Comparison of ENCODE assay signal across 8 mouse cellular contexts in genomic region chr9:59692145-59692544, GRCm38 (mm10). TPM values are rescaled to one million over a fixed set of nuclear protein-coding genes. Genes with fewer than 3 reads are reported as not detected.
DNase-seq lines count a peak whose midpoint lies in the region; ATAC-seq and TF ChIP-seq lines count a peak whose summit lies in the region.

No protein-coding gene starts in this region.

- no peaks in the 10 kb centered on the region for H3K36me3 ChIP-seq in heart, postnatal 0 days (replicated peaks; ENCODE audit: control insufficient read depth, insufficient read depth, low read length)
- H3K36me3 ChIP-seq in midbrain, embryonic 11.5 days (ENCODE audit: control insufficient read depth, insufficient read depth, low read length) = no peaks in the 10 kb centered on the region
- no peaks in the 10 kb centered on the region for H3K36me3 ChIP-seq in testis, adult 2 months (ENCODE audit: control insufficient read depth, insufficient read depth, low read length)

- TF ChIP-seq EP300 in heart, postnatal 0 days (IDR thresholded peaks at IDR 0.05; ENCODE audit: low read depth) = no peak

- no peak overlapping the region for H3K9ac ChIP-seq in heart, postnatal 0 days (replicated peaks; ENCODE audit: low read depth, low read length)
- H3K9ac ChIP-seq in midbrain, embryonic 11.5 days (ENCODE audit: low read length) = peak overlapping the region; percentile 42

- H3K9me3 ChIP-seq in heart, postnatal 0 days (replicated peaks; ENCODE audit: control insufficient read depth, low read length) = no peaks in the 10 kb centered on the region
- H3K9me3 ChIP-seq in midbrain, embryonic 11.5 days (ENCODE audit: control insufficient read depth, low read length) = no peaks in the 10 kb centered on the region

- H3K4me2 ChIP-seq in heart, postnatal 0 days (ENCODE audit: low read depth, low read length) = peak overlapping the region; percentile 59
- H3K4me2 ChIP-seq in midbrain, embryonic 11.5 days = peak overlapping the region; percentile 47

- TF ChIP-seq CTCF in heart, postnatal 0 days (IDR thresholded peaks at IDR 0.05; ENCODE audit: low read depth) = no peak
- no peak for TF ChIP-seq CTCF in testis, adult 2 months (IDR thresholded peaks at IDR 0.05; ENCODE audit: control insufficient read depth, insufficient read depth, insufficient replicate concordance, low read depth, low read length)

- H3K27ac ChIP-seq in heart, postnatal 0 days (ENCODE audit: low read depth) = peak overlapping the region; percentile 75
- H3K27ac ChIP-seq in midbrain, embryonic 11.5 days (ENCODE audit: low read depth, low read length) = no peak overlapping the region
- H3K27ac ChIP-seq in testis, adult 2 months (ENCODE audit: control insufficient read depth, insufficient read depth, low read depth, low read length) = no peak overlapping the region

- peaks cover 5% of the 10 kb centered on the region for H3K4me1 ChIP-seq in heart, postnatal 0 days (ENCODE audit: control insufficient read depth, insufficient read depth)
- H3K4me1 ChIP-seq in midbrain, embryonic 11.5 days (ENCODE audit: control insufficient read depth, insufficient read depth, low read length) = no peaks in the 10 kb centered on the region
- H3K4me1 ChIP-seq in testis, adult 2 months (ENCODE audit: control insufficient read depth, insufficient read depth, low read length) = peaks cover 6% of the 10 kb centered on the region

- WGBS in heart, postnatal 0 days = 42% methylated on average over 9 of the region's 9 CpGs
- 38% methylated on average over 9 of the region's 9 CpGs for WGBS in midbrain, embryonic 11.5 days

- TF ChIP-seq POLR2A in testis, adult 2 months (IDR thresholded peaks at IDR 0.05; ENCODE audit: control insufficient read depth, low read depth, low read length) = no peak

- ATAC-seq in heart, postnatal 0 days (ENCODE audit: insufficient read depth, low read depth) = peak; percentile 27; the same call in 1 of the 2 replicates
- no peak for ATAC-seq in midbrain, embryonic 11.5 days (ENCODE audit: low FRiP score)

- peak; percentile 15 for DNase-seq in ovary, adult 18-20 months (ENCODE audit: low spot score)
- DNase-seq in ovary, postnatal 14 days (ENCODE audit: low spot score) = no peak
- peak; percentile 51 to 59 for DNase-seq in cerebellum, postnatal 36 days
- no peak for DNase-seq in heart, postnatal 0 days (ENCODE audit: low spot score)
- DNase-seq in left cerebral cortex, postnatal 25 days (ENCODE audit: low spot score in 2 of 2) = peak; percentile 59 to 72
- no peak for DNase-seq in midbrain, embryonic 11.5 days (ENCODE audit: low spot score, missing footprints)
- no peak for DNase-seq in thymus, postnatal 36 days

- H3K4me3 ChIP-seq in heart, postnatal 0 days (ENCODE audit: low read depth, low read length) = peak overlapping the region; percentile 40
- no peak overlapping the region for H3K4me3 ChIP-seq in midbrain, embryonic 11.5 days (ENCODE audit: low read depth, low read length)
- H3K4me3 ChIP-seq in testis, adult 2 months (ENCODE audit: control insufficient read depth, low read depth, low read length) = peak overlapping the region; percentile 33

- H3K27me3 ChIP-seq in heart, postnatal 0 days (ENCODE audit: control insufficient read depth, insufficient read depth, low read length) = no peaks in the 10 kb centered on the region
- peaks cover 2% of the 10 kb centered on the region; the same call in 1 of the 2 replicates for H3K27me3 ChIP-seq in midbrain, embryonic 11.5 days (ENCODE audit: control insufficient read depth, insufficient read depth, low read length)
- H3K27me3 ChIP-seq in testis, adult 2 months (ENCODE audit: control insufficient read depth, insufficient read depth, low read length) = no peaks in the 10 kb centered on the region

- intact Hi-C loops in left cerebral cortex, postnatal 25 days (cut with DNase I) = loop anchor here (5.0 kb wide), 1 partner anchor 60 kb away; the partner anchor contains the start of genes Myo9a and Senp8

RNA-seq across cellular contexts. Expression of gene Gramd2, which starts 12.2 kb away (rescaled TPM):
- not detected in 2 replicates for total RNA-seq in heart, postnatal 0 days (2014; rRNA removed; ENCODE audit: low replicate concordance)
- polyA plus RNA-seq in heart, postnatal 0 days (2015; fragmentation: Nextera tagmentation; extraction: Ambion mirVana) = 0.15 and 0.16 TPM in 2 replicates
- total RNA-seq in left cerebral cortex, postnatal 25 days (2021) = 10 to 100 TPM in 1 of 2 experiments, 1 to 10 TPM in 1; 9.9 to 10.7 TPM
- polyA plus RNA-seq in midbrain, embryonic 11.5 days (2014; fragmentation: Nextera tagmentation; extraction: Ambion mirVana) = 0.15 and 0.18 TPM in 2 replicates
- 14.5 and 17.9 TPM in 2 replicates for polyA plus RNA-seq in testis, adult 2 months (2012; rRNA removed)

RNA-seq across cellular contexts. Expression of gene Pkm, which starts 36.0 kb away (rescaled TPM):
- 1,588 and 1,940 TPM in 2 replicates for total RNA-seq in heart, postnatal 0 days (2014; rRNA removed; ENCODE audit: low replicate concordance)
- 1,219 and 1,312 TPM in 2 replicates for polyA plus RNA-seq in heart, postnatal 0 days (2015; fragmentation: Nextera tagmentation; extraction: Ambion mirVana)
- 1,000 to 10,000 TPM; 1,173 to 1,205 TPM for total RNA-seq in left cerebral cortex, postnatal 25 days (2021)
- polyA plus RNA-seq in midbrain, embryonic 11.5 days (2014; fragmentation: Nextera tagmentation; extraction: Ambion mirVana) = 1,888 and 2,059 TPM in 2 replicates
- polyA plus RNA-seq in testis, adult 2 months (2012; rRNA removed) = 491 and 510 TPM in 2 replicates

RNA-seq across cellular contexts. Expression of gene Senp8, which starts 58.4 kb away (rescaled TPM):
- 5.2 and 26.7 TPM in 2 replicates for total RNA-seq in heart, postnatal 0 days (2014; rRNA removed; ENCODE audit: low replicate concordance)
- 8.7 and 9.6 TPM in 2 replicates for polyA plus RNA-seq in heart, postnatal 0 days (2015; fragmentation: Nextera tagmentation; extraction: Ambion mirVana)
- total RNA-seq in left cerebral cortex, postnatal 25 days (2021) = 1 to 10 TPM; 8.8 to 8.9 TPM
- polyA plus RNA-seq in midbrain, embryonic 11.5 days (2014; fragmentation: Nextera tagmentation; extraction: Ambion mirVana) = 26.1 and 26.8 TPM in 2 replicates
- polyA plus RNA-seq in testis, adult 2 months (2012; rRNA removed) = 3.3 TPM in 2 replicates

RNA-seq across cellular contexts. Expression of gene Myo9a, which starts 58.6 kb away (rescaled TPM):
- 12.2 and 13.0 TPM in 2 replicates for total RNA-seq in heart, postnatal 0 days (2014; rRNA removed; ENCODE audit: low replicate concordance)
- polyA plus RNA-seq in heart, postnatal 0 days (2015; fragmentation: Nextera tagmentation; extraction: Ambion mirVana) = 4.3 and 4.5 TPM in 2 replicates
- 10 to 100 TPM; 71.6 to 73.8 TPM for total RNA-seq in left cerebral cortex, postnatal 25 days (2021)
- polyA plus RNA-seq in midbrain, embryonic 11.5 days (2014; fragmentation: Nextera tagmentation; extraction: Ambion mirVana) = 17.5 and 20.0 TPM in 2 replicates
- polyA plus RNA-seq in testis, adult 2 months (2012; rRNA removed) = 13.3 and 18.5 TPM in 2 replicates

Comparison
In these comparisons a context has a peak if more than half of its experiments do, and no peak if none do; other contexts are left out.
1. DNase-seq: peak in ovary, adult 18-20 months (single experiment), cerebellum, postnatal 36 days (2 of 2) and left cerebral cortex, postnatal 25 days (2 of 2); none in ovary, postnatal 14 days (single experiment), heart, postnatal 0 days (single experiment), midbrain, embryonic 11.5 days (single experiment) and thymus, postnatal 36 days (0 of 2).
2. RNA of gene Gramd2, which starts 12.2 kb away (polyA plus RNA-seq): 14.5 to 17.9 TPM in testis, adult 2 months; 0.15 to 0.18 TPM in midbrain, embryonic 11.5 days and 0.15 to 0.16 TPM in heart, postnatal 0 days; every median in the first group is over 10 times any median in the second.